Mouse (Mus musculus): Measurements from ENCODE around the gene Bckdhb. TPM values are rescaled to one million over a fixed set of nuclear protein-coding genes. Genes with fewer than 3 reads are reported as not detected.

The Bckdhb gene
- polyA plus RNA-seq, 1 experiment = 21.9 TPM

- no peak for DNase-seq (ENCODE audit: low read depth)
- no peak for TF ChIP-seq CTCF (IDR thresholded peaks at IDR 0.05; ENCODE audit: borderline replicate concordance, extremely low read depth, insufficient read depth, insufficient read length)
- no peak for TF ChIP-seq POLR2A (IDR thresholded peaks at IDR 0.05; ENCODE audit: borderline replicate concordance, extremely low read depth, insufficient read depth, insufficient read length, poor library complexity, severe bottlenecking)
These were observed 187.4 kb downstream of the Bckdhb start for GRCm38 (mm10) chr9:84112319-84112718.

GRCm38 (mm10) chr9:84112842-84113568 lies 188.1 kb downstream of the Bckdhb start:
- peak; percentile 51 for DNase-seq (ENCODE audit: low read depth)
- no peak for TF ChIP-seq CTCF (IDR thresholded peaks at IDR 0.05; ENCODE audit: borderline replicate concordance, extremely low read depth, insufficient read depth, insufficient read length)
- no peak for TF ChIP-seq POLR2A (IDR thresholded peaks at IDR 0.05; ENCODE audit: borderline replicate concordance, extremely low read depth, insufficient read depth, insufficient read length, poor library complexity, severe bottlenecking)

GRCm38 (mm10) chr9:84114254-84114653 lies 189.3 kb downstream of the Bckdhb start:
- no peak for TF ChIP-seq POLR2A (IDR thresholded peaks at IDR 0.05; ENCODE audit: borderline replicate concordance, extremely low read depth, insufficient read depth, insufficient read length, poor library complexity, severe bottlenecking)
- DNase-seq (ENCODE audit: low read depth) = no peak

DNA sequence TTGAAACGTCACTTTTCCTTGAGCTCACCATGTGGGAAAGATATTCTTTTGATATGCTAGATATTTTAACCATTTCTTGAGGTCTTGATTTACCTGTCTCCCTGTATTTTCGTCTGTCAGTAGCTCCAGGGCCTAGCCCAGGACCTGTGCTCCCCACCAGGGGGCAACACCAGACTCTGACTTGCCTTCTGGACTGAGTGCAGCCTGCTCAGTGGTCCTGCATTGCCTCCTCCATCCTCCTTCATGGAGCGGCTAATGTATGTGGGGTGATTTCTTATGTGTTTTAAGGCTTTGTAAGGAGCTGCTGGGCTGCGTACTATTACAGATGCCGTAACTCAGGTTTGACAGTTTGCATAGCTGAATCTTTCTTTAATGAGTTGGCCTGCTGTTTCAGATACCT lies 192.4 kb downstream of the Bckdhb start:
- peak; percentile 40; the same call in 1 of the 2 replicates for TF ChIP-seq CTCF (IDR thresholded peaks at IDR 0.05; ENCODE audit: borderline replicate concordance, extremely low read depth, insufficient read depth, insufficient read length)
- no peak for TF ChIP-seq POLR2A (IDR thresholded peaks at IDR 0.05; ENCODE audit: borderline replicate concordance, extremely low read depth, insufficient read depth, insufficient read length, poor library complexity, severe bottlenecking)
- no peak for DNase-seq (ENCODE audit: low read depth)

GRCm38 (mm10) chr9:84124996-84125395 lies 200.1 kb downstream of the Bckdhb start:
- no peak for DNase-seq (ENCODE audit: low read depth)
- TF ChIP-seq POLR2A (IDR thresholded peaks at IDR 0.05; ENCODE audit: borderline replicate concordance, extremely low read depth, insufficient read depth, insufficient read length, poor library complexity, severe bottlenecking) (no peak), CTCF (IDR thresholded peaks at IDR 0.05; ENCODE audit: borderline replicate concordance, extremely low read depth, insufficient read depth, insufficient read length) (no peak)

GRCm38 (mm10) chr9:84130338-84130737 lies 205.4 kb downstream of the Bckdhb start:
- no peak for TF ChIP-seq POLR2A (IDR thresholded peaks at IDR 0.05; ENCODE audit: borderline replicate concordance, extremely low read depth, insufficient read depth, insufficient read length, poor library complexity, severe bottlenecking)
- no peak for TF ChIP-seq CTCF (IDR thresholded peaks at IDR 0.05; ENCODE audit: borderline replicate concordance, extremely low read depth, insufficient read depth, insufficient read length)
- DNase-seq (ENCODE audit: low read depth) = no peak

DNA sequence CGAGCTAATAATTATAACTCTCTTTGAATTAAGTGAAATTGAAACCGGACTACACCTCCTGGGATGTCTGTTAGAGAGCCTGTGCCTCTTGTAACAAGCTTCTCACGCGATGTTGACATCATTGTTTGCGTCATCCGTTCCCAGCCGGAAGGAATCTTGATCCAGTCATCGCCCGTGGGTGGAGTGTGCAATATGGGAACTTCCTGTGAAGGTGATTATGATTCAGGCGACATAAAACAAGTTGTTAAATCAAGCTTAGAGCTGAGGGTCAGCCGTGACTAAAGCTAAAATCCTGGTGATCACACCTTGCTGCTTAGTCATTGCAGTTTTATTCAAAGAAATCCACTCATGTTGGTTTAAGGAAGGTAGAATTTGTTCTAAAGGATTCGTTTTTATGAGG lies 210.1 kb downstream of the Bckdhb start:
- no peak for DNase-seq (ENCODE audit: low read depth)
- TF ChIP-seq CTCF (IDR thresholded peaks at IDR 0.05; ENCODE audit: borderline replicate concordance, extremely low read depth, insufficient read depth, insufficient read length) (no peak), POLR2A (IDR thresholded peaks at IDR 0.05; ENCODE audit: borderline replicate concordance, extremely low read depth, insufficient read depth, insufficient read length, poor library complexity, severe bottlenecking) (no peak)

DNA sequence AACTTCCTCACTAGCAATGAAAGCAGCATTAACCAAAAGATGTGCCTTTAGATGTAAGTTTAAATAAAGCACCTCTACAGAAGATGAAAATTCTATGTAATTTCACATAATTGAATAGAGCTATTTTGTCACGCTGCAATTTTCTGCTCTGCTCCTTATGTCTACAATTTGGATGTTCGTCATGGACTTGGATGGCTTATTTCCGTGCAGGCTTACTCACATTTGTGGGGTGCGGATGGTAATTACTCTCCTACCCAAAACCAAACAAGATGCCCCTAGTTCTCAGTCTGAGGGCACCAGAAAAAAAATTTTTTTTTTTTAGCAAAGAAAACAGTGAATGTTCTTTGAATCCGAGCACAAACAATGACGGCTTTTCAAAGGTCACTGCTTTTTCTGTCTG lies 212.2 kb downstream of the Bckdhb start:
- no peak for TF ChIP-seq CTCF (IDR thresholded peaks at IDR 0.05; ENCODE audit: borderline replicate concordance, extremely low read depth, insufficient read depth, insufficient read length)
- no peak for TF ChIP-seq POLR2A (IDR thresholded peaks at IDR 0.05; ENCODE audit: borderline replicate concordance, extremely low read depth, insufficient read depth, insufficient read length, poor library complexity, severe bottlenecking)
- DNase-seq (ENCODE audit: low read depth) = no peak

GRCm38 (mm10) chr9:84148124-84148523 lies 223.2 kb downstream of the Bckdhb start:
- DNase-seq (ENCODE audit: low read depth) = no peak
- TF ChIP-seq POLR2A (IDR thresholded peaks at IDR 0.05; ENCODE audit: borderline replicate concordance, extremely low read depth, insufficient read depth, insufficient read length, poor library complexity, severe bottlenecking) (no peak), CTCF (IDR thresholded peaks at IDR 0.05; ENCODE audit: borderline replicate concordance, extremely low read depth, insufficient read depth, insufficient read length) (no peak)

Other genes starting within 250 kb of the Bckdhb start
- 31.6 and 38.4 TPM in 2 replicates for gene Elovl4, start 118.9 kb upstream of the Bckdhb start, polyA plus RNA-seq (2012; rRNA removed)
- 6.6 and 10.3 TPM in 2 replicates for gene Ttk, start 90.5 kb upstream of the Bckdhb start, polyA plus RNA-seq (2012; rRNA removed)